Mouse (Mus musculus) MEL (cell line): Measurements from ENCODE around the gene Klhdc3. TPM values are rescaled to one million over a fixed set of nuclear protein-coding genes. Genes with fewer than 3 reads are reported as not detected.

ENCODE experiments used
- DNase-seq: peaks from one replicate; pipeline ENCODE4 v3.0.0; 2011; ENCODE audit warnings: low read depth, low spot score
- H3K27ac ChIP-seq: 2 replicates; pipeline ENCODE4 v1.5.1; 2012; ENCODE audit warnings: low read depth, mild to moderate bottlenecking, control low read depth, low read length, moderate library complexity; ENCODE audit not compliant: control insufficient read depth
- H3K27me3 ChIP-seq, 2 experiments: fragments of 150-350 bp in 1 of 2; sonication (generic) in 1 of 2; 2 replicates each; pipeline ENCODE4 v1.6.1; 2012; ENCODE audit warnings: low read length in 2 of 2, mild to moderate bottlenecking in 2 of 2, improper control_type of control experiment in 1 of 2, moderate library complexity in 1 of 2; ENCODE audit not compliant: insufficient read depth in 2 of 2, control insufficient read depth in 1 of 2
- H3K36me3 ChIP-seq, 2 experiments: 2 replicates each; pipeline ENCODE4 v1.6.1; 2012 to 2014; ENCODE audit warnings: low read length in 2 of 2, improper control_type of control experiment in 1 of 2, inconsistent platforms in 1 of 2, mild to moderate bottlenecking in 1 of 2; ENCODE audit not compliant: insufficient read depth in 2 of 2, control insufficient read depth in 1 of 2
- H3K4me1 ChIP-seq, 2 experiments: fragments of 150-350 bp in 1 of 2; sonication (generic) in 1 of 2; 2 replicates each; pipeline ENCODE4 v1.6.1; 2012; ENCODE audit warnings: low read length in 2 of 2, improper control_type of control experiment in 1 of 2, mild to moderate bottlenecking in 1 of 2; ENCODE audit not compliant: insufficient read depth in 2 of 2, control insufficient read depth in 1 of 2
- H3K4me3 ChIP-seq, 2 experiments: fragments of 150-350 bp in 1 of 2; sonication (generic) in 1 of 2; 2 replicates each; pipeline ENCODE4 v1.5.1; 2012; ENCODE audit warnings: low read depth in 2 of 2, low read length in 2 of 2, mild to moderate bottlenecking in 2 of 2, moderate library complexity in 2 of 2, control low read depth in 1 of 2, improper control_type of control experiment in 1 of 2; ENCODE audit not compliant: control insufficient read depth in 1 of 2, insufficient read depth in 1 of 2
- H3K79me2 ChIP-seq: 2 replicates; pipeline ENCODE4 v1.6.1; 2012; ENCODE audit warnings: mild to moderate bottlenecking, low read length, moderate library complexity; ENCODE audit not compliant: control insufficient read depth, poor library complexity, insufficient read depth
- H3K9ac ChIP-seq: 2 replicates; pipeline ENCODE4 v1.6.1; 2012; ENCODE audit warnings: low read depth, mild to moderate bottlenecking, control low read depth, low read length, moderate library complexity; ENCODE audit not compliant: control insufficient read depth, poor library complexity, severe bottlenecking
- H3K9me3 ChIP-seq: fragments of 150-350 bp; sonication (generic); replicated peaks from 2 replicates; pipeline ENCODE4 v1.6.1; 2012; ENCODE audit warnings: mild to moderate bottlenecking, low read length, improper control_type of control experiment, moderate library complexity; ENCODE audit not compliant: insufficient read depth
- CHD2 ChIP-seq: IDR thresholded peaks from 2 replicates; pipeline ENCODE4 v1.6.1; 2011; ENCODE audit warnings: low read length, improper control_type of control experiment
- E2F4 ChIP-seq: IDR thresholded peaks from 2 replicates; pipeline ENCODE4 v1.6.1; 2011; ENCODE audit warnings: low read depth, low read length, improper control_type of control experiment, borderline replicate concordance
- EP300 ChIP-seq, 2 experiments: IDR thresholded peaks; 2 replicates each; pipeline ENCODE4 v1.6.1; 2011; ENCODE audit warnings: improper control_type of control experiment in 2 of 2, low read length in 2 of 2, low read depth in 1 of 2, mild to moderate bottlenecking in 1 of 2
- MXI1 ChIP-seq: IDR thresholded peaks from 2 replicates; pipeline ENCODE4 v1.6.1; 2011; ENCODE audit warnings: mild to moderate bottlenecking, low read depth, low read length, improper control_type of control experiment
- MYB ChIP-seq: IDR thresholded peaks from 2 replicates; pipeline ENCODE4 v1.6.1; 2011; ENCODE audit warnings: mild to moderate bottlenecking, low read depth, low read length, improper control_type of control experiment
- MYC ChIP-seq: IDR thresholded peaks from 2 replicates; pipeline ENCODE4 v1.6.1; 2011; ENCODE audit warnings: low read depth, mild to moderate bottlenecking, low read length, improper control_type of control experiment, moderate library complexity
- NELFE ChIP-seq: IDR thresholded peaks from 2 replicates; pipeline ENCODE4 v1.6.1; 2011; ENCODE audit warnings: low read depth, low read length, improper control_type of control experiment
- NRF1 ChIP-seq: IDR thresholded peaks from 2 replicates; pipeline ENCODE4 v1.6.1; 2014; ENCODE audit warnings: low read depth, mild to moderate bottlenecking, inconsistent platforms, low read length, improper control_type of control experiment, moderate library complexity; ENCODE audit not compliant: poor library complexity, insufficient read depth, severe bottlenecking
- POLR2A ChIP-seq, 2 experiments: IDR thresholded peaks; 2 replicates each; pipeline ENCODE4 v1.6.1; 2011 to 2012; ENCODE audit warnings: low read length in 2 of 2, mild to moderate bottlenecking in 2 of 2, control low read depth in 1 of 2, improper control_type of control experiment in 1 of 2, low read depth in 1 of 2, moderate library complexity in 1 of 2; ENCODE audit not compliant: control insufficient read depth in 1 of 2, insufficient read depth in 1 of 2, poor library complexity in 1 of 2
- POLR2AphosphoS2 ChIP-seq: IDR thresholded peaks from 2 replicates; pipeline ENCODE4 v1.6.1; 2011; ENCODE audit warnings: low read length, improper control_type of control experiment
- POLR2AphosphoS5 ChIP-seq: IDR thresholded peaks from 2 replicates; pipeline ENCODE4 v1.6.1; 2012; ENCODE audit warnings: low read depth, borderline replicate concordance, mild to moderate bottlenecking, inconsistent platforms, low read length, moderate library complexity, mixed read lengths
- RAD21 ChIP-seq: IDR thresholded peaks from 2 replicates; pipeline ENCODE4 v1.6.1; 2011; ENCODE audit warnings: mild to moderate bottlenecking, low read depth, low read length, improper control_type of control experiment
- SIN3A ChIP-seq: IDR thresholded peaks from 2 replicates; pipeline ENCODE4 v1.6.1; 2012; ENCODE audit warnings: low read length, improper control_type of control experiment, inconsistent platforms
- SMC3 ChIP-seq: IDR thresholded peaks from 2 replicates; pipeline ENCODE4 v1.6.1; 2011; ENCODE audit warnings: low read depth, low read length, improper control_type of control experiment
- TAL1 ChIP-seq: IDR thresholded peaks from 2 replicates; pipeline ENCODE4 v1.6.1; 2012; ENCODE audit warnings: mild to moderate bottlenecking, inconsistent platforms, low read length, moderate library complexity, mixed read lengths
- UBTF ChIP-seq: IDR thresholded peaks from 2 replicates; pipeline ENCODE4 v1.6.1; 2012; ENCODE audit warnings: low read depth, mild to moderate bottlenecking, inconsistent platforms, low read length, improper control_type of control experiment, moderate library complexity, borderline replicate concordance; ENCODE audit not compliant: insufficient read depth
- USF2 ChIP-seq, 2 experiments: IDR thresholded peaks; 2 replicates each; pipeline ENCODE4 v1.6.1; 2011 to 2012; ENCODE audit warnings: improper control_type of control experiment in 2 of 2, low read length in 2 of 2, borderline replicate concordance in 1 of 2, inconsistent platforms in 1 of 2, low read depth in 1 of 2, mild to moderate bottlenecking in 1 of 2; ENCODE audit not compliant: insufficient read depth in 1 of 2
- ZKSCAN1 ChIP-seq: IDR thresholded peaks from 2 replicates; pipeline ENCODE4 v1.6.1; 2012; ENCODE audit warnings: low read depth, mild to moderate bottlenecking, inconsistent platforms, low read length, improper control_type of control experiment, moderate library complexity
- ZMIZ1 ChIP-seq: IDR thresholded peaks from 2 replicates; pipeline ENCODE4 v1.6.1; 2012; ENCODE audit warnings: low read depth, mild to moderate bottlenecking, inconsistent platforms, low read length, improper control_type of control experiment, moderate library complexity
- polyA plus RNA-seq, 2 experiments: library from polyadenylated mRNA; stranded (reverse) in 1 of 2; unstranded in 1 of 2; fragments of >175 nt in 1 of 2; fragments of >200 nt in 1 of 2; gene quantifications; 2 replicates each; pipeline versions ENCODE4 v1.2.1 to v1.2.4; 2012; ENCODE audit warnings: low replicate concordance in 2 of 2, low read depth in 1 of 2; ENCODE audit not compliant: insufficient read length in 2 of 2, insufficient read depth in 1 of 2, missing spikeins in 1 of 2
- total RNA-seq: library from RNA; depleted of rRNA; stranded (reverse); fragments of 300-350 nt; gene quantifications from 2 replicates; pipeline ENCODE4 v1.2.3, GENCODE M21; 2012

Klhdc3 gene
- total and polyA plus RNA-seq, 3 experiments, result 95.0 to 203 TPM; not detected in 1

DNA sequence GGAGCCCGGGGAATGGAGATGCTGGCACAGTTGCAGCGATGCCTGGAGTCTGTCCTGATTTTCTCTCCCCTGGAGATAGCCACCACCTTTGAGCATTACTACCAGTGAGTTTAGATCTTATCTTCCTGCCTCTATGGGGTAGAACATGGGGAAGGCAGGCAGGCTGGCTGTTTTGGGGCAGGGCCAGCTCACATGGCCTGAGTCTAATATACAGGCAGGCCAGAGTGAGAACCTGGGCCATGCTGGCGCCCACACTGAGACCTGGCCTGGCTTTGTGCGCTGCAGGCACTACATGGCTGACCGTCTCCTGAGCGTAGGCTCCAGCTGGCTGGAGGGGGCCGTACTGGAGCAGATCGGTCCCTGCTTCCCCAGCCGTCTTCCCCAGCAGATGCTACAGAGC lies 19.4 kb downstream of the Klhdc3 start:
- no peak for DNase-seq
- no peaks in the 10 kb centered on the region; a peak in 1 of 4 replicates for H3K36me3 ChIP-seq
- no peak overlapping the region for H3K9ac ChIP-seq
- H3K9me3 ChIP-seq, result no peaks in the 10 kb centered on the region
- TF ChIP-seq NELFE (no peak), E2F4 (no peak), MXI1 (no peak), MYB (no peak), RAD21 (no peak), POLR2AphosphoS2 (no peak), MYC (no peak), CHD2 (no peak), NRF1 (no peak), USF2 (IDR thresholded peaks at IDR 0.05; ENCODE audit: borderline replicate concordance in 1 of 2, insufficient read depth in 1 of 2, low read depth in 1 of 2, low read length in 2 of 2) (no peak), EP300 (IDR thresholded peaks at IDR 0.05; ENCODE audit: low read depth in 1 of 2, low read length in 2 of 2) (no peak), ZMIZ1 (no peak)
- H3K27me3 ChIP-seq, result no peaks in the 10 kb centered on the region
- no peaks in the 10 kb centered on the region for H3K79me2 ChIP-seq
- no peaks in the 10 kb centered on the region for H3K4me1 ChIP-seq
- H3K4me3 ChIP-seq, result no peak overlapping the region
- no peak overlapping the region for H3K27ac ChIP-seq

DNA sequence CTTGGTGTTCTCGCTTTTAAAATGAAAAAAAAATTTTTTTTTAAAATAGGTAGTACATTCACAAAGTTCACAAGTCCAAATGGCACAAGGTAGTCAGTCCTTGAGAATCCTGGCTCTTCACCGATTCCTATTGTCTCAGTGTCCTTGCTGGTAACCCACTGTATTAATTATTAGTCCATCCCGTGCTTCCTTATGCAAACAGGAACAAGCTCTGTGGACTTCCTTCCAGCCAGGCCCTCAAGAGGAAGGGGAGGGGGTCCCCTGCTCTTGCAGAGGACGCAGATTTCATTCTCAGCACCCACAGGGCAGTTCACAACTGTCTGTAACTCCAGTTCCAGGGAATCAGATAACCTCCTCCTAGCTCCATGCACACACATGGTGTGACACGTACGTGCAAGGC lies 24.7 kb downstream of the Klhdc3 start:
- Histone ChIP-seq H3K27ac (no peak overlapping the region), H3K36me3 (no peaks in the 10 kb centered on the region), H3K27me3 (no peaks in the 10 kb centered on the region), H3K4me1 (peaks cover 3 to 6% of the 10 kb centered on the region in 2 experiments; a peak in 3 of 4 replicates), H3K9ac (no peak overlapping the region), H3K79me2 (peaks cover 3% of the 10 kb centered on the region; the same call in 1 of the 2 replicates), H3K9me3 (no peaks in the 10 kb centered on the region), H3K4me3 (no peak overlapping the region)
- TF ChIP-seq MXI1, result no peak
- TF ChIP-seq POLR2A (IDR thresholded peaks at IDR 0.05; ENCODE audit: control insufficient read depth in 1 of 2, insufficient read depth in 1 of 2, low read depth in 1 of 2, low read length in 2 of 2, poor library complexity in 1 of 2), result no peak
- TF ChIP-seq UBTF, result no peak
- no peak for TF ChIP-seq ZKSCAN1
- TF ChIP-seq SIN3A, result no peak
- TF ChIP-seq CHD2, result no peak
- no peak for TF ChIP-seq TAL1
- no peak for TF ChIP-seq SMC3
- TF ChIP-seq POLR2AphosphoS5, result no peak
- no peak for DNase-seq
